Comparison of ENCODE assay signal across 26 mouse cellular contexts in the genomic region with DNA sequence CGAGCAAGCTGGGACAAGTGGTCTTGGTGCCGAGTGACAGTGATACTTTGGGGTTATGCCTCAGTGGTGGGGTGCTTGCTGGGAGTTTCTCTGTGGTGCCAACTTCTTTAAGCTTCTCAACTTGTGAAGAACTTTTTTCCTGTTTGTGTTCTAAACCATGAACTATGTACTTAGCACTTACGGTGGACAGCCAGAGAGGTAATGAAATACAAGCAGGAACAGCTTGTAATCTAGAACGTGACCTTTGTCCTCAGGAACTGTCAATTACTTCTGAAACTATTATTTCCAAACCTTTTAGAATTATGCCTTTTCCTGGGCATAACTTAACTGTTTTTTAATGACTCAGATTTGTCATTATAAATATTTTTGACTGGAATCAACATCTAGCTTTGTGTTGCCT. TPM values are rescaled to one million over a fixed set of nuclear protein-coding genes. Genes with fewer than 3 reads are reported as not detected.
DNase-seq lines count a peak whose midpoint lies in the region; ATAC-seq and TF ChIP-seq lines count a peak whose summit lies in the region.
"Had no signal": no experiment of that assay in that cellular context is flagged by ENCODE, and none has a peak within 500 bp of the region (broad histone marks: within the 10 kb centered on the region; RNA-seq: fewer than 3 reads in every experiment).

No protein-coding gene starts in this region.

- TF ChIP-seq EP300 in stomach, postnatal 0 days (optimal IDR thresholded peaks at IDR 0.05) = no peak

- TF ChIP-seq CTCF in stomach, postnatal 0 days (IDR thresholded peaks at IDR 0.05; ENCODE audit: low read depth) = no peak

- ATAC-seq in heart, embryonic 13.5 days (ENCODE audit: extremely low read depth, insufficient number of reproducible peaks, low FRiP score, low TSS enrichment) = no peak
- no peak for ATAC-seq in heart, embryonic 11.5 days (replicated peaks; ENCODE audit: insufficient number of reproducible peaks, low FRiP score, low TSS enrichment)
- no peak for ATAC-seq in kidney, embryonic 16.5 days (ENCODE audit: low FRiP score, low TSS enrichment)
- ATAC-seq in kidney, embryonic 14.5 days (ENCODE audit: low FRiP score, low TSS enrichment) = no peak
- 0 out of 2 replicates have a peak, but pooled peaks have one; percentile 37 for ATAC-seq in intestine, embryonic 16.5 days
- no peak for ATAC-seq in stomach, postnatal 0 days (ENCODE audit: low FRiP score, low TSS enrichment)
- ATAC-seq: forebrain, embryonic 15.5 days; hindbrain, embryonic 16.5 days; midbrain, embryonic 13.5 days; Patski had no signal

- H3K36me3 ChIP-seq in heart, embryonic 13.5 days = peaks cover 66% of the 10 kb centered on the region
- H3K36me3 ChIP-seq in heart, embryonic 11.5 days (ENCODE audit: control insufficient read depth, insufficient read depth, low read length) = peaks cover 4% of the 10 kb centered on the region
- H3K36me3 ChIP-seq in kidney, embryonic 16.5 days (ENCODE audit: insufficient read depth, low read length) = peaks cover 12% of the 10 kb centered on the region; the same call in 1 of the 2 replicates
- H3K36me3 ChIP-seq in kidney, embryonic 14.5 days (ENCODE audit: control insufficient read depth, insufficient read depth, low read length) = peaks cover 9% of the 10 kb centered on the region; the same call in 1 of the 2 replicates
- H3K36me3 ChIP-seq in intestine, embryonic 16.5 days (ENCODE audit: control insufficient read depth, insufficient read depth, low read length) = no peaks in the 10 kb centered on the region
- H3K36me3 ChIP-seq in stomach, postnatal 0 days (ENCODE audit: control insufficient read depth, insufficient read depth, low read length) = peaks cover 6% of the 10 kb centered on the region; the same call in 1 of the 2 replicates

- 49% methylated on average over 4 of the region's 4 CpGs for WGBS in heart, embryonic 13.5 days
- 64% methylated on average over 4 of the region's 4 CpGs for WGBS in heart, embryonic 11.5 days (ENCODE audit: insufficient replicate concordance)
- WGBS in kidney, embryonic 16.5 days = 29% methylated on average over 4 of the region's 4 CpGs
- WGBS in kidney, embryonic 14.5 days = 28% methylated on average over 4 of the region's 4 CpGs
- WGBS in intestine, embryonic 16.5 days = 71% methylated on average over 4 of the region's 4 CpGs
- WGBS in stomach, postnatal 0 days = 56% methylated on average over 4 of the region's 4 CpGs

- H3K27ac ChIP-seq in heart, embryonic 13.5 days (replicated peaks) = peak overlapping the region; percentile 12; the same call in 1 of the 2 replicates
- H3K27ac ChIP-seq in heart, embryonic 11.5 days (ENCODE audit: low read depth, low read length) = no peak overlapping the region
- H3K27ac ChIP-seq in kidney, embryonic 16.5 days (ENCODE audit: low read length) = 0 out of 2 replicates have a peak overlapping the region, but pooled peaks have one; percentile 12
- H3K27ac ChIP-seq in kidney, embryonic 14.5 days (ENCODE audit: low read depth, low read length) = no peak overlapping the region
- H3K27ac ChIP-seq in brown adipose tissue, adult 24 weeks (replicated peaks; ENCODE audit: low read depth, low read length) = peak overlapping the region; percentile 67; the same call in 1 of the 2 replicates
- H3K27ac ChIP-seq in intestine, embryonic 16.5 days (ENCODE audit: low read length) = peak overlapping the region; percentile 55; the same call in 1 of the 2 replicates
- H3K27ac ChIP-seq in stomach, postnatal 0 days (replicated peaks) = no peak overlapping the region
- H3K27ac ChIP-seq: embryonic facial prominence, embryonic 10.5 days; forebrain, embryonic 15.5 days; layer of hippocampus, adult 2 months; liver, embryonic 13.5 days; lung, embryonic 15.5 days; midbrain, embryonic 13.5 days had no signal

- no peaks in the 10 kb centered on the region for H3K9me3 ChIP-seq in heart, embryonic 13.5 days
- no peaks in the 10 kb centered on the region for H3K9me3 ChIP-seq in heart, embryonic 11.5 days (replicated peaks; ENCODE audit: control insufficient read depth, low read length)
- no peaks in the 10 kb centered on the region for H3K9me3 ChIP-seq in kidney, embryonic 16.5 days (ENCODE audit: low read length)
- no peaks in the 10 kb centered on the region for H3K9me3 ChIP-seq in kidney, embryonic 14.5 days (ENCODE audit: control insufficient read depth, low read length)
- H3K9me3 ChIP-seq in intestine, embryonic 16.5 days (ENCODE audit: control insufficient read depth, low read length) = no peaks in the 10 kb centered on the region
- no peaks in the 10 kb centered on the region for H3K9me3 ChIP-seq in stomach, postnatal 0 days (ENCODE audit: control insufficient read depth, low read length)
- H3K9me3 ChIP-seq: embryonic facial prominence, embryonic 10.5 days; forebrain, embryonic 15.5 days; G1E; liver, embryonic 13.5 days; lung, embryonic 15.5 days; megakaryocyte, embryonic 14.5 days; midbrain, embryonic 13.5 days had no signal

- H3K27me3 ChIP-seq in heart, embryonic 13.5 days (replicated peaks) = no peaks in the 10 kb centered on the region
- no peaks in the 10 kb centered on the region for H3K27me3 ChIP-seq in heart, embryonic 11.5 days (ENCODE audit: control insufficient read depth, insufficient read depth, low read length)
- H3K27me3 ChIP-seq in kidney, embryonic 16.5 days (ENCODE audit: insufficient read depth, low read length) = no peaks in the 10 kb centered on the region
- no peaks in the 10 kb centered on the region for H3K27me3 ChIP-seq in kidney, embryonic 14.5 days (ENCODE audit: control insufficient read depth, insufficient read depth, low read length)
- no peaks in the 10 kb centered on the region for H3K27me3 ChIP-seq in intestine, embryonic 16.5 days (replicated peaks; ENCODE audit: control insufficient read depth, insufficient read depth, low read length)
- no peaks in the 10 kb centered on the region for H3K27me3 ChIP-seq in stomach, postnatal 0 days (ENCODE audit: control insufficient read depth, insufficient read depth, low read length)
- H3K27me3 ChIP-seq: CH12.LX; forebrain, embryonic 15.5 days; liver, embryonic 13.5 days; lung, embryonic 15.5 days; megakaryocyte, embryonic 14.5 days; midbrain, embryonic 13.5 days; Patski had no signal

- no peak overlapping the region for H3K4me3 ChIP-seq in heart, embryonic 13.5 days
- H3K4me3 ChIP-seq in heart, embryonic 11.5 days (ENCODE audit: low read depth, low read length) = no peak overlapping the region
- H3K4me3 ChIP-seq in kidney, embryonic 16.5 days (ENCODE audit: low read length) = no peak overlapping the region
- H3K4me3 ChIP-seq in kidney, embryonic 14.5 days (ENCODE audit: low read length) = no peak overlapping the region
- no peak overlapping the region for H3K4me3 ChIP-seq in brown adipose tissue, adult 24 weeks (ENCODE audit: insufficient read depth, low read depth, low read length)
- no peak overlapping the region for H3K4me3 ChIP-seq in intestine, embryonic 16.5 days (ENCODE audit: low read length)
- H3K4me3 ChIP-seq in stomach, postnatal 0 days (ENCODE audit: low read depth, low read length) = no peak overlapping the region
- H3K4me3 ChIP-seq: embryonic facial prominence, embryonic 10.5 days; forebrain, embryonic 15.5 days; layer of hippocampus, adult 2 months; liver, embryonic 13.5 days; lung, embryonic 15.5 days; megakaryocyte, embryonic 14.5 days; midbrain, embryonic 13.5 days had no signal

- DNase-seq in stomach, postnatal 0 days (ENCODE audit: low spot score) = no peak
- DNase-seq: adrenal gland, postnatal 36 days; B cell, adult 2 months; cerebellum, adult 11 months; cerebellum, adult 9-11 months; gastrocnemius, postnatal 10 days; layer of hippocampus, postnatal 36 days; liver, embryonic 13.5 days; lung, postnatal 36 days; thymus, postnatal 36 days had no signal

- H3K4me2 ChIP-seq in heart, embryonic 13.5 days = no peak overlapping the region
- H3K4me2 ChIP-seq in heart, embryonic 11.5 days = no peak overlapping the region
- H3K4me2 ChIP-seq in kidney, embryonic 16.5 days (replicated peaks; ENCODE audit: low read depth, low read length) = no peak overlapping the region
- no peak overlapping the region for H3K4me2 ChIP-seq in kidney, embryonic 14.5 days (replicated peaks; ENCODE audit: low read depth, low read length)
- no peak overlapping the region for H3K4me2 ChIP-seq in intestine, embryonic 16.5 days (ENCODE audit: low read depth, low read length)
- no peak overlapping the region for H3K4me2 ChIP-seq in stomach, postnatal 0 days (replicated peaks; ENCODE audit: low read depth)
- H3K4me2 ChIP-seq: forebrain, embryonic 15.5 days; liver, embryonic 13.5 days; lung, embryonic 15.5 days; midbrain, embryonic 13.5 days had no signal

- H3K4me1 ChIP-seq in heart, embryonic 13.5 days = peaks cover 24% of the 10 kb centered on the region
- H3K4me1 ChIP-seq in heart, embryonic 11.5 days (ENCODE audit: control insufficient read depth, insufficient read depth, low read length) = 0 out of 2 replicates have a peak, but pooled peaks cover 6% of the 10 kb centered on the region
- peaks cover 12% of the 10 kb centered on the region for H3K4me1 ChIP-seq in kidney, embryonic 16.5 days (ENCODE audit: insufficient read depth, low read length)
- no peaks in the 10 kb centered on the region for H3K4me1 ChIP-seq in kidney, embryonic 14.5 days (ENCODE audit: control insufficient read depth, insufficient read depth, low read length)
- H3K4me1 ChIP-seq in brown adipose tissue, adult 24 weeks (ENCODE audit: control insufficient read depth, insufficient read depth, insufficient read length, low read length) = peaks cover 20% of the 10 kb centered on the region
- peaks cover 5% of the 10 kb centered on the region; the same call in 1 of the 2 replicates for H3K4me1 ChIP-seq in intestine, embryonic 16.5 days (ENCODE audit: control insufficient read depth, insufficient read depth, low read length)
- H3K4me1 ChIP-seq in stomach, postnatal 0 days (replicated peaks; ENCODE audit: control insufficient read depth, insufficient read depth) = no peaks in the 10 kb centered on the region
- H3K4me1 ChIP-seq: forebrain, embryonic 15.5 days; midbrain, embryonic 13.5 days had no signal

- H3K9ac ChIP-seq in heart, embryonic 13.5 days = no peak overlapping the region
- H3K9ac ChIP-seq in heart, embryonic 11.5 days (ENCODE audit: low read depth, low read length) = no peak overlapping the region
- no peak overlapping the region for H3K9ac ChIP-seq in kidney, embryonic 16.5 days (replicated peaks; ENCODE audit: low read length)
- no peak overlapping the region for H3K9ac ChIP-seq in kidney, embryonic 14.5 days (ENCODE audit: low read depth, low read length)
- no peak overlapping the region for H3K9ac ChIP-seq in intestine, embryonic 16.5 days (ENCODE audit: low read depth, low read length)
- H3K9ac ChIP-seq in stomach, postnatal 0 days (ENCODE audit: low read length) = no peak overlapping the region
- H3K9ac ChIP-seq: forebrain, embryonic 15.5 days; liver, embryonic 13.5 days; lung, embryonic 15.5 days; midbrain, embryonic 13.5 days had no signal

RNA-seq across cellular contexts. Expression of gene Adora2a, which starts 22.3 kb away (rescaled TPM):
- 3.4 and 4.6 TPM in 2 replicates for polyA plus RNA-seq in heart, embryonic 13.5 days (2015; fragmentation: Nextera tagmentation; extraction: Ambion mirVana)
- polyA plus RNA-seq in heart, embryonic 11.5 days (2014; fragmentation: Nextera tagmentation; extraction: Ambion mirVana) = 3.3 and 4.8 TPM in 2 replicates
- polyA plus RNA-seq in kidney, embryonic 16.5 days (2015; fragmentation: Nextera tagmentation; extraction: Ambion mirVana) = 6.4 and 6.5 TPM in 2 replicates
- 5.3 and 7.1 TPM in 2 replicates for polyA plus RNA-seq in kidney, embryonic 14.5 days (2014; fragmentation: Nextera tagmentation; extraction: Ambion mirVana)
- 3.8 and 5.0 TPM in 2 replicates for polyA plus RNA-seq in brown adipose tissue, adult 24 weeks (2012; ENCODE audit: insufficient read depth, insufficient read length, missing spikeins)
- 2.9 and 3.2 TPM in 2 replicates for polyA plus RNA-seq in intestine, embryonic 16.5 days (2015; fragmentation: Nextera tagmentation; extraction: Ambion mirVana)
- 0.82 and 1.3 TPM in 2 replicates for polyA plus RNA-seq in stomach, postnatal 0 days (2015; fragmentation: Nextera tagmentation; extraction: Ambion mirVana)

Comparison
In these comparisons a context has a peak if more than half of its experiments do, and no peak if none do; other contexts are left out.
1. H3K27ac ChIP-seq: peak in heart, embryonic 13.5 days (single experiment), kidney, embryonic 16.5 days (single experiment), brown adipose tissue, adult 24 weeks (single experiment) and intestine, embryonic 16.5 days (single experiment); none in heart, embryonic 11.5 days (single experiment), kidney, embryonic 14.5 days (single experiment) and stomach, postnatal 0 days (single experiment).